Mouse (Mus musculus) kidney, postnatal 0 days (tissue): ENCODE measurements around the gene Lrrc41. TPM values are rescaled to one million over a fixed set of nuclear protein-coding genes. Genes with fewer than 3 reads are reported as not detected.
A peak's percentile ranks its signal among the peaks of the same experiment; 100 is the strongest.

Experiments used
- ATAC-seq: fragments of 200-750 bp; cut with Nextera tagmentation; replicated peaks from 2 replicates; pipeline ENCODE4 v1.8.0; 2017; ENCODE audit warnings: low read depth, moderate number of reproducible peaks, moderate TSS enrichment, moderate library complexity; ENCODE audit not compliant: low FRiP score
- DNase-seq: peaks from one replicate; pipeline ENCODE4 v3.0.0-alpha.2; 2016; ENCODE audit warnings: low spot score
- H3K27ac ChIP-seq: fragments of 300-500 bp; sonication (generic); 2 replicates; pipeline ENCODE4 v1.5.1; 2014; ENCODE audit warnings: mild to moderate bottlenecking
- H3K27me3 ChIP-seq: fragments of 300-500 bp; sonication (generic); 2 replicates; pipeline ENCODE4 v1.6.1; 2014; ENCODE audit warnings: low read length, mixed read lengths; ENCODE audit not compliant: insufficient read depth
- H3K36me3 ChIP-seq: fragments of 300-500 bp; sonication (generic); 2 replicates; pipeline ENCODE4 v1.6.1; 2014; ENCODE audit warnings: low read length, mixed read lengths; ENCODE audit not compliant: insufficient read depth
- H3K4me1 ChIP-seq: fragments of 300-500 bp; sonication (generic); replicated peaks from 2 replicates; pipeline ENCODE4 v1.6.1; 2014; ENCODE audit warnings: antibody characterized with exemption, low read length, mixed read lengths; ENCODE audit not compliant: insufficient read depth
- H3K4me2 ChIP-seq: fragments of 300-500 bp; sonication (generic); 2 replicates; pipeline ENCODE4 v1.6.1; 2014; ENCODE audit warnings: mild to moderate bottlenecking, low read length, moderate library complexity, mixed read lengths
- H3K4me3 ChIP-seq: fragments of 300-500 bp; sonication (generic); replicated peaks from 2 replicates; pipeline ENCODE4 v1.5.1; 2014; ENCODE audit warnings: low read depth, low read length
- H3K9ac ChIP-seq: fragments of 300-500 bp; sonication (generic); 2 replicates; pipeline ENCODE4 v1.6.1; 2014; ENCODE audit warnings: low read depth, low read length
- H3K9me3 ChIP-seq: fragments of 300-500 bp; sonication (generic); replicated peaks from 2 replicates; pipeline ENCODE4 v1.6.1; 2016; ENCODE audit warnings: low read length, inconsistent platforms, mixed read lengths
- CTCF ChIP-seq: IDR thresholded peaks from 2 replicates; pipeline ENCODE4 v1.5.1; 2016; ENCODE audit warnings: antibody characterized with exemption, low read depth, mild to moderate bottlenecking, moderate library complexity
- WGBS: fragments of 180-500 bp; shearing (Covaris S2); extraction: QIAGEN DNeasy Blood & Tissue Kit; methylation state at CpG from one replicate; pipeline ENCODE4 v1.1.7; 2014; 5-methylcytosine and 5-hydroxymethylcytosine counted together
- polyA plus RNA-seq: library from polyadenylated mRNA; unstranded; fragments of >200 nt; fragmentation: Nextera tagmentation; extraction: Ambion mirVana; gene quantifications from 2 replicates; pipeline ENCODE4 v1.2.1, GENCODE M21; 2015

The Lrrc41 gene
- 62.6 and 65.1 TPM in 2 replicates for polyA plus RNA-seq

DNA sequence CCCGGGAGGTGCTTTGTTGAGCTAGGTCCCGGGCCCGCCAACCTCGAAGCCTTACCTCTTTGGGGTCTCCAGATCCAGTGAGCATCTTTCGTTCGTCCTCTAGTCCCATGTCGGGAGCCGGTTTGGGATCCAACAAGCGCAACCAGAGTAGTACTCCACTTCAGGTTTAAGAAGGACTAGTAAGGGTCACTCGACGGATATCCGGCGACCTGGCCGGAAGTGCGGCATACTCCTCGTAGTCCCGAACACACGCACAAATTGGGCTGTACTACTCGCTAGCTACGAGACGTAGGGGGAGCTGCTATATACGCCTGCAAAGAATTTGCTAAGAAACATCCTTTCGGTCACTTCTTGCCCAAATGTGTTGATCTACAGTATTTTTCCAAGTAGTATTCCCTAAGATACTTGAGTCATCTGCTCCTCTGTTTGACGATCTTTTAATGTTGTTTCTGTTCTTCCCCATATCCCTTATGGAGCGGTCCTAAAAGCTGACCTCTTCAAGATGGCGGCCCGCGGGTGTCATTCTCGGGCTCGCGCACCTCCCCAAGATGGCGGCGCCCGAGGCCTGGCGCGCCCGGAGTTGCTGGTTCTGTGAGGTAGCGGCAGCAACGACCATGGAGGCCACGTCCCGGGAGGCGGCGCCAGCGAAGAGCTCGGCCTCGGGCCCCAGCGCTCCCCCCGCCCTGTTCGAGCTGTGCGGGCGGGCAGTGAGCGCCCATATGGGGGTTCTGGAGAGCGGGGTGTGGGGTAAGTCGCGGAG is at the start of gene Lrrc41, which contains the start of gene Uqcrh:
TSS of gene Lrrc41 (plus strand) at position 409 of the 760 bp plus-strand sequence.
TSS of gene Uqcrh (minus strand) at position 211 of the 760 bp plus-strand sequence.
- Histone ChIP-seq H3K9ac (peak within 1 kb of the TSS; percentile 97), H3K4me1 (peaks cover 6% of the 10 kb centered on the region), H3K9me3 (no peaks in the 10 kb centered on the region), H3K27ac (peak within 1 kb of the TSS; percentile 97), H3K4me2 (peak within 1 kb of the TSS; percentile 78), H3K27me3 (no peaks in the 10 kb centered on the region), H3K4me3 (peak within 1 kb of the TSS; percentile 94), H3K36me3 (0 out of 2 replicates have a peak, but pooled peaks cover 5% of the 10 kb centered on the region)
- DNase-seq (peak; percentile 98), ATAC-seq (peak; percentile 88)
- WGBS: under 1% methylated on average over 54 of the region's 55 CpGs
- peak; percentile 21; the same call in 1 of the 2 replicates for TF ChIP-seq CTCF

DNA sequence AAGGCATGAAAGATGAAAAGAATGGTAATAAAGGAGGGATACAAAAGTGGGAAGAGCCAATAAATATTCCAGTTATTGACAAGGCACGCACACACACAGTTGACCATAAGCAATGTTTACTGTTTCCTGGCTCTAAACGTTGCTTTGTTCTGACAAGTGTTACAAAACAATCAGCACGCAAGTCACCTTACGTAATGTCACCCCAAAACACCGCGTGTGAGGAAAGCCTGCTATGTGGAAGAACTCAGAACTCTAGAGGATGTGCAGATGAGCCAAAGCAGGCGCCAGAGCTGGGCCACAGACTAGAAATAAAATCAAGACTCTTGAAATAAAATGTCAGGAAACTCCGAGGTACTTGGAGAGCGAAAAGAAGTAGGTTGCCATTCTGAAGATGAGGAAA is 42.2 kb upstream of the Lrrc41 start:
- no peak overlapping the region for H3K4me2 ChIP-seq
- no peak overlapping the region for H3K4me3 ChIP-seq
- no peaks in the 10 kb centered on the region for H3K4me1 ChIP-seq
- no peak overlapping the region for H3K27ac ChIP-seq
- no peak for DNase-seq
- no peak overlapping the region for H3K9ac ChIP-seq
- no peak for TF ChIP-seq CTCF
- 93% methylated on average over 9 of the region's 9 CpGs for WGBS
- H3K9me3 ChIP-seq: no peaks in the 10 kb centered on the region
- H3K36me3 ChIP-seq: peaks cover 24% of the 10 kb centered on the region
- no peaks in the 10 kb centered on the region for H3K27me3 ChIP-seq
- no peak for ATAC-seq

DNA sequence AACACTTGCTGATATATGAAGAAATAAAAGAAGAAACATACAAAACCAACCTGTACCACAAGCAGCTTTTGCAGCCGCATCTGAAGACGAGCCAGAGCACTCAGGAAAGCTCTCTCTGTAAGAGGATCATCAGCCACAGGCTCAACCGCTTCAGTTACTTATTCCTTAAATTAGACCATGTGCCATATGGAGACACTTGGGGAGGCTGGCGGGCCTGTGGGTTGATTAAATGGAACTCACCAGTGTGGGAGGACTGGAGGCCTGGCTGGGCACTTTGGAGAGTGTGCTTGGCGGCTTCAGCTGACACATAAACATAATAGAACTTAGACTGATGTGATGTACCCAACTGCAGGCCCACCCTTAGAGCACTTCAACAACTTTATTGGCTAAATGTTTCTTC is 41.7 kb upstream of the Lrrc41 start:
- H3K4me2 ChIP-seq: no peak overlapping the region
- DNase-seq: no peak
- no peaks in the 10 kb centered on the region for H3K4me1 ChIP-seq
- no peak overlapping the region for H3K4me3 ChIP-seq
- H3K27me3 ChIP-seq: no peaks in the 10 kb centered on the region
- H3K9me3 ChIP-seq: no peaks in the 10 kb centered on the region
- H3K27ac ChIP-seq: no peak overlapping the region
- 83% methylated on average over 5 of the region's 5 CpGs for WGBS
- H3K36me3 ChIP-seq: peaks cover 26% of the 10 kb centered on the region
- no peak for ATAC-seq
- H3K9ac ChIP-seq: no peak overlapping the region
- no peak for TF ChIP-seq CTCF

DNA sequence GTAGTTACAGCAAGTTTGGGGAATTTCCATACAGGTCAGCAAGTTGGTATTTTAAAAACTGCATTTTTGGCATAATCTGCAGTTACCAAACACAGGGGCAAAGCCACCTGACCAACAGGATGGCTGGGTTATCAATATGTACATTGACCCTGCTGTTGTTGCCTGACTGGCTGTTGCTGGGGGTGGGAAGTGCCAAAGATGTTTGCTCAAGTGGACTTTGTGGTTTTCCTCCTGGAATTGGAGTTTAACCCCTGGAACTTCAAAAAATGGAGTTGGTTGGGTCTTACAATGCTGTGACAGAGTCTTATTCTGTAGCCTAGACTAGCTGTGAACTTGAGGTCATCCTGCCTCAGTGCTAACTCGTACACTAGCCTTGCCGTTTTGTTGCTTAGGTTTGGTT is 34.6 kb upstream of the Lrrc41 start:
- Histone ChIP-seq H3K4me1 (no peaks in the 10 kb centered on the region), H3K36me3 (peaks cover 9% of the 10 kb centered on the region; the same call in 1 of the 2 replicates), H3K9ac (no peak overlapping the region), H3K27me3 (no peaks in the 10 kb centered on the region), H3K27ac (no peak overlapping the region), H3K4me2 (no peak overlapping the region), H3K9me3 (no peaks in the 10 kb centered on the region), H3K4me3 (no peak overlapping the region)
- WGBS: 92% methylated on average over 2 of the region's 2 CpGs
- TF ChIP-seq CTCF: no peak
- ATAC-seq (no peak), DNase-seq (no peak)

DNA sequence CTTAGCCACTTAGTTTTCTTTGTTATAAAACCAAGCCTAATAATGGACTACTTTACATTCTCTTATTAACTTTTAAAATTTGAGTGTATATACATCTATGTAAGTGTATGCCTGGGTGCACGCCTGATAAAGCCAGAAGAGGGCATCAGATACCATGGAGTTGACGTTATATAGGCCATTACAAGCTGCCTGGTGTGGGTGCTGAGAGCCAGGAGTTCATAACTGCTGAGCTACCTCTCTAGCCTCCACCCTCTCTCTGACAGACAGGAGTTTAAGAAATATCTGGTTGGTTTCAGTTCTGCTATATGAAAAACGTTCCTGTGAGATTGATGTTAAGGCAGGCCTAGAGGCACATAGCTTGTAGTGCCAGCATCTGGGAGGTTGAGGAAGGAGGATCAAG is 32.9 kb upstream of the Lrrc41 start:
- no peak overlapping the region for H3K4me3 ChIP-seq
- H3K4me2 ChIP-seq: no peak overlapping the region
- no peak; the same call in 1 of the 2 replicates for TF ChIP-seq CTCF
- no peak for ATAC-seq
- no peak overlapping the region for H3K9ac ChIP-seq
- H3K9me3 ChIP-seq: no peaks in the 10 kb centered on the region
- H3K36me3 ChIP-seq: peaks cover 9% of the 10 kb centered on the region; the same call in 1 of the 2 replicates
- no peaks in the 10 kb centered on the region for H3K27me3 ChIP-seq
- H3K4me1 ChIP-seq: no peaks in the 10 kb centered on the region
- no peak overlapping the region for H3K27ac ChIP-seq
- 79% methylated on average over 3 of the region's 3 CpGs for WGBS
- DNase-seq: no peak

DNA sequence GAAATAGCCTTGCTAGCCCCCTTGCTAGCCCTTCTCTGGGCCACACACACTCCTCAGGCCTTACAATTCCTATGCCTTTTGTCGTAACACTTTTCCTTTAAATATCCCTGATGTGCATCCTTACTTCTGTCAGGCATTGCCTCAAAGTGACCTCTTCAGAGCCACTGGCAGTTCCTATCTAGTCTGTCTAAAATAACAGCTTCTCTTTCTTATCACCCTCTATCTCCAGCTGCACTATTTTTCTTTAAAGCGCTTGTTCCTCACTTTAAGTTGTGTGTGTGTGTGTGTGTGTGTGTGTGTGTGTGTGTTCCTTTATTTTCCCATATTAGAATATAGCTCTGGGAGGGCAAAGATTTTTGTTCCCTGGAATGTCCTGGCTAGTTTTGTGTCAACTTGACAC is 28.5 kb upstream of the Lrrc41 start:
- peaks cover 5% of the 10 kb centered on the region; the same call in 1 of the 2 replicates for H3K36me3 ChIP-seq
- no peak for TF ChIP-seq CTCF
- ATAC-seq (no peak), DNase-seq (no peak)
- H3K27me3 ChIP-seq: no peaks in the 10 kb centered on the region
- 92% methylated on average over 2 of the region's 2 CpGs for WGBS
- no peak overlapping the region for H3K9ac ChIP-seq
- H3K4me1 ChIP-seq: no peaks in the 10 kb centered on the region
- no peak overlapping the region for H3K27ac ChIP-seq
- no peaks in the 10 kb centered on the region for H3K9me3 ChIP-seq
- H3K4me3 ChIP-seq: no peak overlapping the region
- H3K4me2 ChIP-seq: no peak overlapping the region
